Mouse (Mus musculus): ENCODE results near the gene Crlf1. TPM values are rescaled to one million over a fixed set of nuclear protein-coding genes. Genes with fewer than 3 reads are reported as not detected.
A peak's percentile ranks its signal among the peaks of the same experiment; 100 is the strongest.
"Not testable (repeated sequence)": the region's sequence is repeated elsewhere in the genome, so short reads cannot be mapped to it uniquely, and the experiment has no call there.

Gene Crlf1
- polyA plus RNA-seq, 1 experiment, result 2.1 TPM

DNA sequence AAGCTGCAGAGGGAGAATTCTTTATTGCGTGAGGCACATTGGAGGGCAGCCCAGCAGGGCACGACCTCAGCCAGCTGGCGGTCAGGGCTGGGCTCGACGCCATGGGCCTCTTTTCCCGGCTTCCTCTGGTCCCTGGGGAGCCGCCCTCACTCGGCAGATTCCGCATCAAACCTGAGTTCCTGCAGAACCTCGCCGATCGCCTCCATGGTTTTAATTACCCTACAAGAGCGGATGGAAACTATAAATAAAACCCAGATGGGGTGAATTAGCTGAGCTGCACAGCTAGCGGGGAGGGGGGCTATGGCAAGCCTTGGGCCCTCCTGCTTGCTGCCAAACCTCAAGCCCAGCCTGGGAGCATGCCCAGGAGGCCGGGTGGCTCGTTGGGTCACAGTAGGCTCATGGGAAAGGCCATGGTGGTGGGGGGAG lies 11.3 kb downstream of the Crlf1 start:
- H3K4me3 ChIP-seq (ENCODE audit: insufficient read depth, low read length), result no peak overlapping the region
- no peak for TF ChIP-seq POLR2A (IDR thresholded peaks at IDR 0.05; ENCODE audit: extremely low read depth, insufficient read depth, low read length)
- no peak for TF ChIP-seq CTCF (IDR thresholded peaks at IDR 0.05; ENCODE audit: extremely low read depth, insufficient read depth, low read length)
- H3K27ac ChIP-seq (ENCODE audit: insufficient read depth, low read length), result no peak overlapping the region
- H3K4me1 ChIP-seq (ENCODE audit: control insufficient read depth, insufficient read depth, low read length), result peaks cover 6% of the 10 kb centered on the region

DNA sequence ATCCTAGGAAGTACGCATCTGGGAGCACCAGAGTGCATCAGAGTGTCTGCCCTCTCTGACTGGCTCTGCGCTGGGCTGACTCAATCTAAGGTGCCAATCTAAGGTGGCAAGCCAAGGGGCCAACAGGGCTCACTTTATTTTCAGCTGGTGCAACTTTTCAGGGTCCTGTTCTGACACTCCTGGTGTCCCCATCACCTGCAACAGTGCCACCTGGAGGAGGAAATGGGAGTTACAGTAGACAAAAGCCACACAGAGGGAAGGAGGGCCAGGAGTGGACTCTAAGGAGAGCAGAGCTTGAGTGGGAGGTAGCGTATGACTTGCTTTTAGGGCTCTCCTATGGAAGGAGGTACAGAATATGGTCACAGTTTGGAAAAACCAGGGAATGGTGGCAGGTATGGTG lies 11.9 kb downstream of the Crlf1 start:
- H3K4me1 ChIP-seq (ENCODE audit: control insufficient read depth, insufficient read depth, low read length), result peaks cover 6% of the 10 kb centered on the region
- H3K4me3 ChIP-seq (ENCODE audit: insufficient read depth, low read length), result no peak overlapping the region
- TF ChIP-seq CTCF (IDR thresholded peaks at IDR 0.05; ENCODE audit: extremely low read depth, insufficient read depth, low read length) (peak; percentile 77), POLR2A (IDR thresholded peaks at IDR 0.05; ENCODE audit: extremely low read depth, insufficient read depth, low read length) (no peak)
- no peak overlapping the region for H3K27ac ChIP-seq (ENCODE audit: insufficient read depth, low read length)

DNA sequence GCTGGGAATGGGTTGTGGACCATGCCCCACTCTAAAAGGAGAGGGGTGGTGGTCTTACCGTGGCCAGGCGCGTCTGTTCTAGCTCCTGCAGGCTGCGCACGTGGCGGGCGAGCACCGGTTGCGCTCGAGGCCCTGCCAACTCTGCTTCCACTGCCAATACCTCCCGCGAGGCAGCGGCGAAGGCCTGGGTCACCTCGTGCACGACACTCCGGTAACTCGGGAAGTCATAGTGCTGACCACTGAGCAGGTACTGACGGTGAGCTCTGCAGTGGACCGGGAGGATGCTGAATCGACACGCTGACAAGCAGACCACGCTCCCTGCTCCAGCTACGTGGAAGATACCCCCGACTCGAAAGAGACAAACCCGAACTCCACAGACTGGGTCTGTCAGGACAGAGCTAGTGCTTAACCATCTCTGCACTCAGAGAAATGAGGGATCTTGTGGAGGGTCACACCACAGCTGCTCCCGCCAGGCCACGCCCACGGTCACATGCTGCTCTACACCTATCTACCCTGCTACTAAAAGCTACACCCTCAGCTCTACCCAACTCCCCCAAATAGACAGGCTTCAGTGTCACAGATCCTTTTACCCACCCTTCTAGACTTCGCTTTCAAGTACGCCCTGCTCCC lies 12.9 kb downstream of the Crlf1 start:
- Histone ChIP-seq H3K27ac (ENCODE audit: insufficient read depth, low read length) (no peak overlapping the region), H3K4me1 (ENCODE audit: control insufficient read depth, insufficient read depth, low read length) (peaks cover 6% of the 10 kb centered on the region), H3K4me3 (ENCODE audit: insufficient read depth, low read length) (peak overlapping the region; percentile 78)
- TF ChIP-seq CTCF (IDR thresholded peaks at IDR 0.05; ENCODE audit: extremely low read depth, insufficient read depth, low read length) (no peak), POLR2A (IDR thresholded peaks at IDR 0.05; ENCODE audit: extremely low read depth, insufficient read depth, low read length) (no peak)

DNA sequence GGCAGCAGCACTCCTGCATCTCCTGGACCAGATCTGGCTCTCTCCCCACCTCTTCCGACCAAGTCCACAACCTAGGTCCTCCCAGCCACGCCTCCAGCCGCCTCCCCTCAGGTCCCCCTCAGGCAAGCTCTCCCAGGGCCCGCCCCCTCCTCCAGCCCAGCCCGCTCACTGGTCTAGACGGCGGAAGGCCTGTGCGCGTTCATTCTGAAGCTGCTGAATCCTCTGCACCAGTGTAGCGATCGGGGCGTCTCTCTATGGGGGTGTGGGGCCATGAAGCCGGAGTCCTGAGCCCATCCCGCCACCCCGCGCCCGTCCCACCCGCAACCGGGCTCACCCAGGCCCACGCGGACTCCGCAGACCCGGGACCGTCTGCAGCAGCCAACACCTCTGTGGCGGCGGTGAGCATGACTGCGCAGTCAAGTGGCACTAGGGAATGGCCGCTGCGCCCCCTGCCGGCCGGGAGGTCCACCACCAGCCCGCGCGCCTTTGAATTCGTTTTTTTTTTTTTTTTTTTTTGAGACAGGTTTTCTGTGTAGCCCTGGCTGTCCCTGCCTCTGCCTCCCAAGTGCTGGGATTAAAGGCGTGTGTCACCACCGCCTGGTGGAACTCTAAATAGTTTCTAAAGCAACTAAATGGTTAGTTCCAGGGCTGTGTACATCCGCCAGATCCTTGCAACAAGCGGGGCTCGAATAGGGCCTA lies 13.5 kb downstream of the Crlf1 start, which contains the start of gene Rex1bd:
Gene Rex1bd, minus strand, starts transcription at position 425 of the 699 bp plus-strand sequence.
- Histone ChIP-seq H3K4me3 (ENCODE audit: insufficient read depth, low read length) (peak within 1 kb of the TSS; percentile 78), H3K27ac (ENCODE audit: insufficient read depth, low read length) (no peak within 1 kb of the TSS), H3K4me1 (ENCODE audit: control insufficient read depth, insufficient read depth, low read length) (peaks cover 6% of the 10 kb centered on the region)
- TF ChIP-seq POLR2A (IDR thresholded peaks at IDR 0.05; ENCODE audit: extremely low read depth, insufficient read depth, low read length) (peak; percentile 43), CTCF (IDR thresholded peaks at IDR 0.05; ENCODE audit: extremely low read depth, insufficient read depth, low read length) (peak; percentile 53)

DNA sequence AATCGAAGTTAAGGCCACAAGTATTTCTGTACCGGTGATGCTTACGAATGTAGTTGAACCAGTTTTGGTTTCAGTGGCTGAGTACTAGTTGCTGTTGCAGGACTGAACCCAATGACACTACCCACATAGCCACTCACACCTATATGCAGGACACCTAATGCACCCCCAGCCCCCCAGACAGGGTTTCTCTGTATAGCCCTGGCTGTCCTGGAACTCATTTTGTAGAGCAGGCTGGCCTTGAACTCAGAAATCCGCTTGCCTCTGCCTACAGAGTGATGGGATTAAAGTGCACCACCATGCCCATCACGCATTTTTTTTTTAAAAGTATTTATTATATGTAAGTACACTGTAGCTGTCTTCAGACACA lies 14.1 kb downstream of the Crlf1 start:
- Histone ChIP-seq H3K4me3 (ENCODE audit: insufficient read depth, low read length) (no peak overlapping the region; the same call in 1 of the 2 replicates), H3K27ac (ENCODE audit: insufficient read depth, low read length) (no peak overlapping the region), H3K4me1 (ENCODE audit: control insufficient read depth, insufficient read depth, low read length) (peaks cover 6% of the 10 kb centered on the region)
- TF ChIP-seq POLR2A (IDR thresholded peaks at IDR 0.05; ENCODE audit: extremely low read depth, insufficient read depth, low read length) (no peak), CTCF (IDR thresholded peaks at IDR 0.05; ENCODE audit: extremely low read depth, insufficient read depth, low read length) (no peak)

DNA sequence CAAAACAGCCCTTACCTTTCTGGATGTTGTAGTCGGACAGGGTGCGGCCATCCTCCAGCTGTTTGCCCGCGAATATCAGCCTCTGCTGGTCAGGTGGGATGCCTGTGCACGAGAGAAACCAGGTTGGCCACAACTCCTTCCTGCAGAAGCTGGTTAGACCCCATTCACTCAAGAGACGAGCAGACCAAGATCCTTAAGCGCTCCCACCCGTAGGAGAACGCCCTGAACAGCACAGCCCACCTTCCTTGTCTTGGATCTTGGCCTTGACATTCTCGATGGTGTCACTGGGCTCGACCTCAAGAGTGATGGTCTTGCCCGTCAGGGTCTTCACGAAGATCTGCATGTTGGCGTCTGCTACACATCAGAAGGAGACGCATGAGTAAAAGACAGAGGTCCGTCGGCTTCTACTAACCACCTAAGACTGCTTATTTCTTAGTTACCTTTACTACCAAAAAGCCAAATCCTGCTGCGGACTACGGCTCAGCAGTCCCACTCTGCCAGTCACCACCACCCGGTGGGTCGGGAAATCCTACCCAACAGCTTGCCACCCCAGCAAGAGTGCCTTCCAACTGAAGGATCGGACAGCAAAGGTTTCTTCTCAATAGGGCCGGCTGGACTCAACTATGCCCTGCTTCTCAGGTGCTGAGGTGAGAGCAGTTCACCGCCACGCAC lies 16.5 kb downstream of the Crlf1 start:
- Histone ChIP-seq H3K27ac (ENCODE audit: insufficient read depth, low read length) (no peak overlapping the region), H3K4me1 (ENCODE audit: control insufficient read depth, insufficient read depth, low read length) (peaks cover 6% of the 10 kb centered on the region), H3K4me3 (ENCODE audit: insufficient read depth, low read length) (peak overlapping the region; percentile 58)
- no peak for TF ChIP-seq POLR2A (IDR thresholded peaks at IDR 0.05; ENCODE audit: extremely low read depth, insufficient read depth, low read length)
- TF ChIP-seq CTCF (IDR thresholded peaks at IDR 0.05; ENCODE audit: extremely low read depth, insufficient read depth, low read length), result no peak

DNA sequence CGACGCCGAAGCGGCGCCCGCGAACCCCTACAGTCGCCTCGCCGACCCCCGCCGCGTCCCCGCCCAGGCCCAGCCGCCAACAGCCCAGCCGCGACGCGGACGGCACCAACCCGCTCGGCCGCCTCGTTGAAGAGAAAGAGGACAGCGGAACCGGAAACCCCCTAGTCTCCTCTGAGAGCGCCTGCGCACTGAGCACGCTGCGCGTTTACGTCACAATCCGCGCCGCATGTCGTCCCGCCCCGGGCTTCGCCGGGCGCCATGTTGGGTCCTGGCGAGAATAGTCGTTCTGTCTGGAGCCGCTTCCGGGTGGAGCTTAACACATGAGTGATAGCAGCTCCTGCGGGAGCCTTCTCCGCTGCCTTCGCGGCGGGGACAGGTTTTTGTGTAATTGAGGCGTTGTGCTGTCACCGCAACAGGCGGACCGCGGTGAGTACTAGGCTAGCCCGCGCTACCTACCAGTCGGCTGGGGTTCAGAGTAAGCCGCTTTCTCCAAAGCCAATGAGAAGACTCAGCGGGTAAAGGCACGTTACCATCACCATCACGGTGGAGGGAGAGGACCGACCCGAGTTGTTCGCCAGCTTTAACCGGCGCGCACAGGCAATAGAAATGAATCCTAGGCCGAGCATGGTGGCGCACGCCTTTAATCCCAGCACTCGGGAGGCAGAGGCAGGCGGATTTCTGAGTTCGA lies 17.4 kb downstream of the Crlf1 start, which contains the start of gene Uba52:
Gene Uba52, minus strand, starts transcription at position 574 of the 688 bp plus-strand sequence.
- Histone ChIP-seq H3K4me3 (ENCODE audit: insufficient read depth, low read length) (peak within 1 kb of the TSS; percentile 58), H3K4me1 (ENCODE audit: control insufficient read depth, insufficient read depth, low read length) (peaks cover 6% of the 10 kb centered on the region), H3K27ac (ENCODE audit: insufficient read depth, low read length) (peak within 1 kb of the TSS; percentile 79)
- TF ChIP-seq POLR2A (IDR thresholded peaks at IDR 0.05; ENCODE audit: extremely low read depth, insufficient read depth, low read length), result peak; percentile 84
- no peak for TF ChIP-seq CTCF (IDR thresholded peaks at IDR 0.05; ENCODE audit: extremely low read depth, insufficient read depth, low read length)

DNA sequence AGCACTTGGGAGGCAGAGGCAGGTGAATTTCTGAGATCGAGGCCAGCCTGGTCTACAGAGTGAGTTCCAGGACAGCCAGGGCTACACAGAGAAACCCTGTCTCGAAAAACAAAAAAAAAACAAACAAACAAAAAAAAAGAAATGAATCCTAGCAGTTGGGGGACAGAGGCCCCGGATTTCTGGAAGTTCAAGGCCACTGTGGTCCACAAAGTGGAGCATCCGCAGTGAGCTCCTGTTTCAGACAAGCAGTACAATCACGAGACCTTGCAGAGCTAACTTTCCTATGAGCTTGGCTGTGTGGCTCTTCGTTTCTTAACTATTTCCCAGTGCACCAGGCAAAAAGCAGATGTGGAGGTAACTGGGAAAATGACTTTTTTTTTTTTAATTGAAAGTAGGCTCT lies 18.2 kb downstream of the Crlf1 start:
- peak overlapping the region; percentile 58; the same call in 1 of the 2 replicates for H3K4me3 ChIP-seq (ENCODE audit: insufficient read depth, low read length)
- H3K4me1 ChIP-seq (ENCODE audit: control insufficient read depth, insufficient read depth, low read length); H3K27ac ChIP-seq (ENCODE audit: insufficient read depth, low read length): not testable (repeated sequence)

DNA sequence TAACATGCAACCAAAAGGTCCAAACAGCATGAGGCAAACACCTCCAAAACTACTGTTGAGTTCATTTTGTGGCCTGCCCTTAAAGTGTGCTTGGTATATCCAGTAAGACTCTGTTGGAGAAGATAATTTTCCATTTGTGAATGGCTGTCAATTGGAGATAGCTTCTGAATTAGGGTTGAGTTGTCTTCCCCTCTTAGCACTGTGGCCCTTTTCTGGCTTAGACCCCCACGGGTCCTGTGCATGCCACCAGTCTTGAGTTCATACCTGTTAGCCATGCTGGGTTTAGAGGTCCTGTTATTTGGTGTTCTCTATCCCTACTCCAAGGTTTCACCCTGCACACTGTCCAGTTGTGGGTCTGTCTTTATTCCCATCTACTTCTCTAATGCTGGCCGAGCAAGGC lies 18.8 kb downstream of the Crlf1 start:
- no peak overlapping the region for H3K27ac ChIP-seq (ENCODE audit: insufficient read depth, low read length)
- TF ChIP-seq POLR2A (IDR thresholded peaks at IDR 0.05; ENCODE audit: extremely low read depth, insufficient read depth, low read length) (no peak), CTCF (IDR thresholded peaks at IDR 0.05; ENCODE audit: extremely low read depth, insufficient read depth, low read length) (no peak)
- peaks cover 6% of the 10 kb centered on the region for H3K4me1 ChIP-seq (ENCODE audit: control insufficient read depth, insufficient read depth, low read length)
- no peak overlapping the region for H3K4me3 ChIP-seq (ENCODE audit: insufficient read depth, low read length)
